Mouse (Mus musculus): Measurements from ENCODE around the gene Tpte. TPM values are rescaled to one million over a fixed set of nuclear protein-coding genes. Genes with fewer than 3 reads are reported as not detected.
A peak's percentile ranks its signal among the peaks of the same experiment; 100 is the strongest.
"Not testable (repeated sequence)": the region's sequence is repeated elsewhere in the genome, so short reads cannot be mapped to it uniquely, and the experiment has no call there.

Gene Tpte
- polyA plus RNA-seq, 1 experiment from 2014 or later: not detected

DNA sequence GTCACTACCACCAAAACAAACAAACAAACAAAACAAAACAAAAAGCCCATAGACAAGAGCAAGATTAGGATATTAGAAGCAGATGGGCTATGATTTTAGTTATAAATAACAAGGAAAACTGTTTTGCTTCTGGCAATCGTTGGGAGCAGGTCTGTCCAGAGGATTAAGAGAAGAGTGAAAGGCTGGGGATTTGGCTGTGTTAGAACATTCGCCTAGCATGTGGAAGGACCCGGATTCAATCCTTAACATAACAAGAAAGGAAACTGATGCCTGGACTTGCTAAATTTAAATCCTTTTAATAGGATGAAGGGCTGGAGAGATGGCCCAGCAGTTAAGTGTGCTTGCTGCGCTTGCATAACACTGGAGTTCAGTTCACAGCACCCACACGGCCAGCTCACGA is 18.9 kb upstream of the Tpte start:
- Histone ChIP-seq H3K4me3 (replicated peaks; ENCODE audit: low read length) (no peak overlapping the region), H3K36me3 (replicated peaks; ENCODE audit: control insufficient read depth, insufficient read depth) (no peaks in the 10 kb centered on the region), H3K4me1 (replicated peaks; ENCODE audit: control insufficient read depth, insufficient read depth, low read length) (no peaks in the 10 kb centered on the region), H3K9ac (no peak overlapping the region), H3K27ac (no peak overlapping the region), H3K9me3 (ENCODE audit: control insufficient read depth, low read length) (no peaks in the 10 kb centered on the region), H3K27me3 (ENCODE audit: control insufficient read depth, insufficient read depth, low read length) (no peaks in the 10 kb centered on the region), H3K4me2 (replicated peaks) (no peak overlapping the region)
- ATAC-seq (ENCODE audit: low FRiP score) (no peak), DNase-seq (ENCODE audit: low spot score) (no peak)
- 82% methylated on average over 6 of the region's 6 CpGs for WGBS

DNA sequence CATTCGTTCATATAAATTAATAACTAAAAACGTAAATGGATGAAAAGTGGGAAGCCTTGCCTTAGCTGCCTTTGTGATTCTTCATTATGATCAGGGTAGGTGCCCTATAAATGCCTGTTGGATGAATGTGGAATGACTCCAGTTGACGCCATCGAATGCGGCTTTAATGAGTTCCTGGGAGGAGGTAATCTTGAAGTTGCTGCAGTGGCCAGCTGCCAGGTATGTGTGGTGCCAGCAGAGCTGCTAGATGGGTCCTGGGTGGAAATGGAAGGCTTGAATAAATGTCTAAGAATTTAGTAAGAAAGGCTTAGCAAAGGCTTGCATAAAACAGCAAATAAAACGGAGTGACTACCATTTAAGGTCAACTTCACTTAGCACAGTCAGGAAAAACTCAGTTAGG is 18.5 kb upstream of the Tpte start:
- Histone ChIP-seq H3K27ac (no peak overlapping the region), H3K4me3 (replicated peaks; ENCODE audit: low read length) (no peak overlapping the region), H3K27me3 (ENCODE audit: control insufficient read depth, insufficient read depth, low read length) (no peaks in the 10 kb centered on the region), H3K36me3 (replicated peaks; ENCODE audit: control insufficient read depth, insufficient read depth) (no peaks in the 10 kb centered on the region), H3K9me3 (ENCODE audit: control insufficient read depth, low read length) (no peaks in the 10 kb centered on the region), H3K4me2 (replicated peaks) (no peak overlapping the region), H3K9ac (no peak overlapping the region), H3K4me1 (replicated peaks; ENCODE audit: control insufficient read depth, insufficient read depth, low read length) (no peaks in the 10 kb centered on the region)
- 80% methylated on average over 6 of the region's 6 CpGs for WGBS
- no peak for ATAC-seq (ENCODE audit: low FRiP score)
- no peak for DNase-seq (ENCODE audit: low spot score)

DNA sequence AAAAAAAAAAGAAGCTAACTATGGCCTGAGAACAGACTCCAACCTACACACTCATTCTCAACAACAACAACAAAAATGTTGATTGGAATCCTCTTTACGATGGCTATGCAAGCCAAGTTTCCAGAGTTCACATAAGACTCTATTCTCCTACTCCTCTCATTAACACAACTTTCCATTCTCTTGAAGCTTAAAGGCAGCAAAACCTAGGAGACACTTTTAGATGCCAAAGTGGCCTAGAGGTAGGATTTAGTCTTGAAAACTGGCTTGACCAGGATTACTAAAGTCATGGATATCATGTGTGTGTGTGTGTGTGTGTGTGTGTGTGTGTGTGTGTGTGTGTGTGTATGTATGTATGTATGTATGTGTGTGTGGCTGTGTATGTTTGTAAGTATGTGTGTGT is 18.0 kb upstream of the Tpte start:
- no peak overlapping the region for H3K4me2 ChIP-seq (replicated peaks)
- no peak overlapping the region for H3K27ac ChIP-seq
- no peaks in the 10 kb centered on the region for H3K36me3 ChIP-seq (replicated peaks; ENCODE audit: control insufficient read depth, insufficient read depth)
- H3K4me1 ChIP-seq (replicated peaks; ENCODE audit: control insufficient read depth, insufficient read depth, low read length): no peaks in the 10 kb centered on the region
- ATAC-seq (ENCODE audit: low FRiP score): no peak
- no peaks in the 10 kb centered on the region for H3K27me3 ChIP-seq (ENCODE audit: control insufficient read depth, insufficient read depth, low read length)
- no peaks in the 10 kb centered on the region for H3K9me3 ChIP-seq (ENCODE audit: control insufficient read depth, low read length)
- DNase-seq (ENCODE audit: low spot score): no peak
- H3K4me3 ChIP-seq (replicated peaks; ENCODE audit: low read length): no peak overlapping the region
- WGBS: 88% methylated on average over 1 of the region's 1 CpGs
- H3K9ac ChIP-seq: no peak overlapping the region

DNA sequence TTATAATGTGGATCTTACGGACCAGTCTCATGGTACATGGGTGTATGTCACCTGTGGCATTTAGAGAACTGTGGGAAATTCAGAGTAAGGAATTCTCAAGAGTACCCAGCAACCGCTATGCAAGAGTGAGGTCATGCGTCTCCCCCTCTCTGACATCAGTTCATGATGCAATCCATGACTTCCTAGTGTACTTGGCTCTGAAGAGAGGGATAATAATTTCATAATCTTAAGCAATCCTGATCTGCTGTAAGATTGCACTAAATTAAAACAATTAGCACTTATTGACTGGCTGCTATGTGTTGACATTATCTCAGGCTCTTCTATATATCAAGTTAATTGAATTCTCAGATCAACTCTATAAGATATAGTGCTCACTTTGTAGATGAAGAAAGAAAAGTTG is 16.4 kb upstream of the Tpte start:
- H3K27me3 ChIP-seq (ENCODE audit: control insufficient read depth, insufficient read depth, low read length): no peaks in the 10 kb centered on the region
- WGBS: 93% methylated on average over 3 of the region's 3 CpGs
- ATAC-seq (ENCODE audit: low FRiP score): no peak

DNA sequence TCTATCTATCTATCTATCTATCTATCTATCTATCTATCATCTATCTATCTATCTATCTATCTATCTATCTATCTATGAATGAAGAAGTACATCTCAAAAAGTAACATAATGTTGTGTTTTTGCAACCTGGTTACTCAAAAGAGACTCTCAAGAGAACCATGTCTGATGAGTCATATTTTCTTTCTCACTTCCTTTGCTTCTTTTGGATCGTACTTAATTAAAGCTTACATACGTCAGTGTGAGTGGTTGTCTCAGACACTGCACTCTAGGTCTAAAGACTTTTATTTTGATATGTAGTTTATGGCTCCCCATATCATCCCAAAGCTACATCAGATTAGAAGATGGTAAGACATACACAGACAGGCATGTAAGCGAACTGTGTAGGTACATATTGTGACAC is 10.1 kb upstream of the Tpte start:
- Histone ChIP-seq H3K4me2 (replicated peaks) (no peak overlapping the region), H3K9ac (no peak overlapping the region), H3K4me3 (replicated peaks; ENCODE audit: low read length) (no peak overlapping the region), H3K9me3 (ENCODE audit: control insufficient read depth, low read length) (no peaks in the 10 kb centered on the region), H3K36me3 (replicated peaks; ENCODE audit: control insufficient read depth, insufficient read depth) (no peaks in the 10 kb centered on the region), H3K27me3 (ENCODE audit: control insufficient read depth, insufficient read depth, low read length) (no peaks in the 10 kb centered on the region), H3K4me1 (replicated peaks; ENCODE audit: control insufficient read depth, insufficient read depth, low read length) (no peaks in the 10 kb centered on the region), H3K27ac (no peak overlapping the region)
- ATAC-seq (ENCODE audit: low FRiP score) (no peak), DNase-seq (ENCODE audit: low spot score) (no peak)
- WGBS: 89% methylated on average over 3 of the region's 3 CpGs

More for the DNA sequence above, 16.4 kb upstream of the Tpte start:
- H3K36me3 ChIP-seq (replicated peaks; ENCODE audit: control insufficient read depth, insufficient read depth): no peaks in the 10 kb centered on the region
- H3K4me1 ChIP-seq (replicated peaks; ENCODE audit: control insufficient read depth, insufficient read depth, low read length): no peaks in the 10 kb centered on the region
- H3K27ac ChIP-seq: no peak overlapping the region
- no peak overlapping the region for H3K4me3 ChIP-seq (replicated peaks; ENCODE audit: low read length)
- no peaks in the 10 kb centered on the region for H3K9me3 ChIP-seq (ENCODE audit: control insufficient read depth, low read length)
- no peak overlapping the region for H3K9ac ChIP-seq
- DNase-seq (ENCODE audit: low spot score): no peak
- no peak overlapping the region for H3K4me2 ChIP-seq (replicated peaks)

DNA sequence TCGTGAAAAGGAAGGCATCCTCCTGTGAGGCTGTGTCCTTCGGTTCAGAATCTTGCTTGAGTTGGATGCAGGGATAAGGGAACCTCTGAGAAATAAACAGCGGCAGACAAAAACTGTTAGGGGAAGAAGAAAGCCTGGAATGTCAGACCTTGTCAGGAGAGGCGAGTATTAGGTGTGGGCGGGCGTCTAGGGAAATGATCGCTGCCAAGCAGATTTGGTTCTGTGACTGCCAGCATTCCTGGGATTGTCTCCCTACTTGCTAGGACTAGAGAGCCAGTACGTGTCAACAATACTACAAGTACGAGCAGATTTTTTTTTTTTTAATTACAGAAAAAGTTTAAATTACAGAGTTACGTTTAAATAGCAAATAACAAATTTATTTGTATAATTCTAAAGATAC is 8.6 kb upstream of the Tpte start:
- H3K4me2 ChIP-seq (replicated peaks): no peak overlapping the region
- 70% methylated on average over 10 of the region's 10 CpGs for WGBS
- no peaks in the 10 kb centered on the region for H3K36me3 ChIP-seq (replicated peaks; ENCODE audit: control insufficient read depth, insufficient read depth)
- H3K9me3 ChIP-seq (ENCODE audit: control insufficient read depth, low read length): no peaks in the 10 kb centered on the region
- H3K9ac ChIP-seq: no peak overlapping the region
- H3K4me1 ChIP-seq (replicated peaks; ENCODE audit: control insufficient read depth, insufficient read depth, low read length): no peaks in the 10 kb centered on the region
- H3K27ac ChIP-seq: no peak overlapping the region
- no peaks in the 10 kb centered on the region for H3K27me3 ChIP-seq (ENCODE audit: control insufficient read depth, insufficient read depth, low read length)
- no peak overlapping the region for H3K4me3 ChIP-seq (replicated peaks; ENCODE audit: low read length)
- ATAC-seq (ENCODE audit: low FRiP score): no peak
- DNase-seq (ENCODE audit: low spot score): no peak

DNA sequence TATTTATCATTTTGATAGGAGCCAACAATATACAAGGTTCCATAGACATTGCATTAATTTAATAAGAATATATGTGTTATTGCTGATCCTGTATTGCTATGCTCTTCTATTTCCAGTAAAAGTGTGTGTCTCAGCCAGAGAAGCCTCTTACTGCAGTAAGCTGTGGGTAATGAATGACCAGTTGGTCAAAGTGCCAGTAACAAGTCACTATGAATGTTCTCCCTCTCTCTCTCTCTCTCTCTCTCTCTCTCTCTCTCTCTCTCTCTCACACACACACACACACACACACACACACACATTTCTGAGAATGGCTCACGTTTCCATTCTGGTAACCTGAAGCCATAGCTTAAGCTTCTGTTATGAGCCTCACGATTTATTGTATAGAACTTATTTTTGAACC is 19.1 kb downstream of the Tpte start:
- no peak for DNase-seq (ENCODE audit: low spot score)
- 61% methylated on average over 2 of the region's 2 CpGs for WGBS
- no peak for ATAC-seq (ENCODE audit: low FRiP score)

DNA sequence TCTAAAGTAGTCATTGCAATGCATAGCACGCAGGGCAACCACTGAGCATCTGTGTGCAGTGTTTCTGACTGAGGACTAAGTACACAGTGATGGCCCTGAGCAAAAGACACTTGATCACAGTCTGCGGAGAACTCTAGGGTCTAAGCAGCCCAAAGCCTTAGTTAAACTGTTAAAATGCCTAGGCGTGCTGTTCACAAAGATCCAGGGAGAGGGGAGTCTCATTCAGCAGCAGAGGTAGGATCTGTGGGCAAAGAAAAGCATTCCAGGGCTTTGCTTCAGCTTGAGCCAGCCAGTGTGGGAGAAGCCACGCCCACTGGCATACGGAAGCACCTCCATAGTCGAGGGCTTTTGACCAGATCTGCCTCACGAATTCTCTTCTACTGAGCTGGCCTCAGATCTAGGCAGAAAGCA is 19.7 kb downstream of the Tpte start:
- DNase-seq (ENCODE audit: low spot score) (peak; percentile 45), ATAC-seq (ENCODE audit: low FRiP score) (peak; percentile 82; the same call in 1 of the 2 replicates)
- Histone ChIP-seq H3K4me1 (replicated peaks; ENCODE audit: control insufficient read depth, insufficient read depth, low read length) (no peaks in the 10 kb centered on the region), H3K27ac (no peak overlapping the region), H3K36me3 (replicated peaks; ENCODE audit: control insufficient read depth, insufficient read depth) (no peaks in the 10 kb centered on the region), H3K27me3 (ENCODE audit: control insufficient read depth, insufficient read depth, low read length) (no peaks in the 10 kb centered on the region), H3K4me3 (replicated peaks; ENCODE audit: low read length) (peak overlapping the region; percentile 21), H3K9ac (peak overlapping the region; percentile 28; the same call in 1 of the 2 replicates), H3K9me3 (ENCODE audit: control insufficient read depth, low read length) (no peaks in the 10 kb centered on the region), H3K4me2 (replicated peaks) (peak overlapping the region; percentile 38)
- WGBS: 18% methylated on average over 7 of the region's 7 CpGs

More for the DNA sequence above, 19.1 kb downstream of the Tpte start:
- Histone ChIP-seq H3K4me1 (replicated peaks; ENCODE audit: control insufficient read depth, insufficient read depth, low read length) (no peaks in the 10 kb centered on the region), H3K27ac (no peak overlapping the region), H3K9me3 (ENCODE audit: control insufficient read depth, low read length) (no peaks in the 10 kb centered on the region), H3K27me3 (ENCODE audit: control insufficient read depth, insufficient read depth, low read length) (no peaks in the 10 kb centered on the region), H3K4me2 (replicated peaks) (no peak overlapping the region), H3K36me3 (replicated peaks; ENCODE audit: control insufficient read depth, insufficient read depth) (no peaks in the 10 kb centered on the region), H3K4me3 (replicated peaks; ENCODE audit: low read length) (no peak overlapping the region), H3K9ac (no peak overlapping the region)

DNA sequence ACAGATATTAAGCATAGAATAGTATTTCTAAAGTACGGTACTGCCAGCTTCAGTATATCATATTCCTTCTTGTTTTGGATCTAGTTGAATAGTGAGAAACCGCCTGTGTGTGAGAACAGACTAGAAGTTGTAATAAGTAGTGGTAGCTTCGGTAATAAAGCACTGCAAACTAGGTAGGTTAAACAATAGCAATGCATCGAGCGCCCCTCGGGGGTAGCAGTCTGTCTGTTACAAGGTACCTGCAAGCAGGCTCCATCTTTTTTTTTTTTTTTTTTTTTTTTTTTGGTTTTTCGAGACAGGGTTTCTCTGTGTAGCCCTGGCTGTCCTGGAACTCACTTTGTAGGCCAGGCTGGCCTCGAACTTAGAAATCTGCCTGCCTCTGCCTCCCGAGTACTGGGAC is 20.8 kb downstream of the Tpte start:
- not testable (repeated sequence) for H3K27me3 ChIP-seq (ENCODE audit: control insufficient read depth, insufficient read depth, low read length); ATAC-seq (ENCODE audit: low FRiP score)

DNA sequence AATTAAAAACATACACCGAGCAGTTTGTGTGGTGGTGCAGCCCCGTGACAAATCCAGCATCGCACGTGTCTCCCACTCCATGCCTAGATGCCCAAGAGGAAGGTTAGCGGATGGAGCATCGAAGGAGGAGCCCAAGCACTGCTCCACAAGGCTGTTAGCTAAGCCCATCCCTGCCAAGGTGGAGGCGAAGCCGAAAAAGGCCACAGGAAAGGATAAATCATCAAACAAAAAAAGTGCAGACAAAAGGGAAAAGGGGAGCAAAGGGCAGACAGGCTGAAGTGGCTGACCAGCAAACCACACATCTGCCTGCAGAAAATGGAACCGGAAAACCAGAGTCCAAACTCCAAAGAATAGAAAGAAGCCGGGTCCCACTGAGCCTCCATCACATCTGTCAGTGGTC is 23.8 kb downstream of the Tpte start:
- WGBS: 85% methylated on average over 10 of the region's 10 CpGs
- ATAC-seq (ENCODE audit: low FRiP score) (no peak), DNase-seq (ENCODE audit: low spot score) (no peak)
- H3K9me3 ChIP-seq (ENCODE audit: control insufficient read depth, low read length): no peaks in the 10 kb centered on the region
- no peak overlapping the region for H3K4me2 ChIP-seq (replicated peaks)
- H3K4me1 ChIP-seq (replicated peaks; ENCODE audit: control insufficient read depth, insufficient read depth, low read length): no peaks in the 10 kb centered on the region
- no peak overlapping the region for H3K27ac ChIP-seq
- H3K27me3 ChIP-seq (ENCODE audit: control insufficient read depth, insufficient read depth, low read length): no peaks in the 10 kb centered on the region
- H3K36me3 ChIP-seq (replicated peaks; ENCODE audit: control insufficient read depth, insufficient read depth): no peaks in the 10 kb centered on the region
- H3K4me3 ChIP-seq (replicated peaks; ENCODE audit: low read length): no peak overlapping the region
- no peak overlapping the region for H3K9ac ChIP-seq

More for the DNA sequence above, 20.8 kb downstream of the Tpte start:
- H3K4me1 ChIP-seq (replicated peaks; ENCODE audit: control insufficient read depth, insufficient read depth, low read length); H3K36me3 ChIP-seq (replicated peaks; ENCODE audit: control insufficient read depth, insufficient read depth); H3K4me2 ChIP-seq (replicated peaks); H3K4me3 ChIP-seq (replicated peaks; ENCODE audit: low read length); H3K27ac ChIP-seq; H3K9ac ChIP-seq; DNase-seq (ENCODE audit: low spot score); H3K9me3 ChIP-seq (ENCODE audit: control insufficient read depth, low read length): not testable (repeated sequence)
- 90% methylated on average over 8 of the region's 9 CpGs for WGBS

Data from hindbrain, embryonic 14.5 days (tissue).